Mouse (Mus musculus): ENCODE data around the gene Nucks1. TPM values are rescaled to one million over a fixed set of nuclear protein-coding genes. Genes with fewer than 3 reads are reported as not detected.

The Nucks1 gene
- polyA plus RNA-seq (2016; fragmentation: Nextera tagmentation; extraction: Ambion mirVana): 125 and 130 TPM in 2 replicates

- H3K9ac ChIP-seq (replicated peaks): peak within 1 kb of the TSS; percentile 96
- ATAC-seq (ENCODE audit: insufficient number of reproducible peaks, insufficient read depth, low FRiP score, low TSS enrichment, low read depth): peak; percentile 99
- peak within 1 kb of the TSS; percentile 93 for H3K4me3 ChIP-seq (replicated peaks)
- H3K4me2 ChIP-seq: peak within 1 kb of the TSS; percentile 80
- H3K9me3 ChIP-seq: no peaks in the 10 kb centered on the region
- H3K4me1 ChIP-seq (replicated peaks): peaks cover 13% of the 10 kb centered on the region; the same call in 1 of the 2 replicates
- under 1% methylated on average over 35 of the region's 35 CpGs for WGBS
- H3K36me3 ChIP-seq: 0 out of 2 replicates have a peak, but pooled peaks cover 5% of the 10 kb centered on the region
- H3K27ac ChIP-seq: peak within 1 kb of the TSS; percentile 98
- H3K27me3 ChIP-seq: peaks cover 8% of the 10 kb centered on the region; the same call in 1 of the 2 replicates
These were observed at the start of gene Nucks1 for GRCm38 (mm10) chr1:131910001-131910648. Gene Nucks1 (plus strand): TSS chr1:131910534.

DNA sequence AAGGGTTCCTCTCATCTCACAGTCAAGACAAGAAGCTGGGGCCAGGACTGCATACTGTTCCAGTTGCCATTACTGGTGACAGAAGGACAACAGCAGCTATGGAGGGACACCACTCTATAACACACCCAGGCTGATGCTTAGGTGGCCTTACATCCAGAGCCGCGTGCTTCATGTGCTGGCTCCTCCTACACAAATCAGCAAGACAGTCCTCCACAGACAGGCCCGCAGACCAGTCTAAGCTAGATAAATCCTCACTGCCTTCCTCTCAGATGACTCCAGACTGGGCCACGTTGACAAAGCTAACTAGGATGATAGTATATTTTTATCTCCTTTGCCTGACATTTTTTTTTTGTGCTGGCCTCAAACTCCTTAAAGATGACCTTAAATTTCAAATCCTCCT is 48.5 kb upstream of the Nucks1 start:
- H3K9me3 ChIP-seq: no peaks in the 10 kb centered on the region
- no peaks in the 10 kb centered on the region for H3K4me1 ChIP-seq (replicated peaks)
- H3K27me3 ChIP-seq: peaks cover 3% of the 10 kb centered on the region; the same call in 1 of the 2 replicates
- no peak for ATAC-seq (ENCODE audit: insufficient number of reproducible peaks, insufficient read depth, low FRiP score, low TSS enrichment, low read depth)
- no peak overlapping the region for H3K9ac ChIP-seq (replicated peaks)
- H3K36me3 ChIP-seq: no peaks in the 10 kb centered on the region
- no peak overlapping the region for H3K4me2 ChIP-seq
- no peak overlapping the region for H3K27ac ChIP-seq
- 79% methylated on average over 4 of the region's 4 CpGs for WGBS
- H3K4me3 ChIP-seq (replicated peaks): no peak overlapping the region

- no peak overlapping the region for H3K4me2 ChIP-seq
- H3K27ac ChIP-seq: no peak overlapping the region
- no peaks in the 10 kb centered on the region for H3K4me1 ChIP-seq (replicated peaks)
- no peaks in the 10 kb centered on the region for H3K9me3 ChIP-seq
- no peak overlapping the region for H3K9ac ChIP-seq (replicated peaks)
- no peak overlapping the region for H3K4me3 ChIP-seq (replicated peaks)
- H3K36me3 ChIP-seq: no peaks in the 10 kb centered on the region
- WGBS: 76% methylated on average over 5 of the region's 5 CpGs
- no peak for ATAC-seq (ENCODE audit: insufficient number of reproducible peaks, insufficient read depth, low FRiP score, low TSS enrichment, low read depth)
- H3K27me3 ChIP-seq: peaks cover 14% of the 10 kb centered on the region
These were observed 44.7 kb upstream of the Nucks1 start for GRCm38 (mm10) chr1:131865596-131865995.

DNA sequence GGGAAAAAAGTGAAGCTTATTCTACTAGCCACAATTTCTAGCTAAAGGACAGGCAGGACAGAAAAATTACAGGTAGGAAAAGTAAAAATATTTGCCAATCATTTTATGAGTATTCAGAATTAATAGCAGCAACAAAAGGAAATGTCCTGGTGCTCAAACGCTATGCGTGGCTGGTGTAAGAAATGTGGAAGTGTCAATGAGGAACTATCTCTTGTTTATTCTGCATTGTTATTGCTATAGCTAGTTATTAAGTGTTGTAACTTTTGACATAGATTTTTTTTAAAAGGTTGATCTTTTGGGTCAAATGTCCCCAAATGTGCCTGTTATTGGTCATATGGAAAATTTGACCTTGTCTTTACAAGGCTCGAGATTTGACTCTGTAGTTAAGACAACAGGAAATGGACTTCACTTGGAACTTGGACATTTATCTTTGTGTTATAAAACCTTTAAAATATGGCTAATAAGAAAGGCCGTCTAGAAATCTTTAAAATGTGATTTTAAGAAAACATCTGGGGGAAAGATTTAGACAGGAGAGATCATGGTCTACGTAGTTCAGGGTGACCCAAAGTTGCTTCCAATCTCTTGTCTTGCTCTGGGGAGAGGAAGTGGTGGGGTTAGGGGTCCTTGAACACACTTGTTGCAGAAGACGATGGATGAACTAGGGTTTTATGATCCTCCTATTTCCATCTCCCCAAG is 43.9 kb upstream of the Nucks1 start:
- no peak overlapping the region for H3K9ac ChIP-seq (replicated peaks)
- H3K27me3 ChIP-seq: peaks cover 14% of the 10 kb centered on the region
- H3K4me1 ChIP-seq (replicated peaks): no peaks in the 10 kb centered on the region
- H3K4me3 ChIP-seq (replicated peaks): peak overlapping the region; percentile 58
- no peaks in the 10 kb centered on the region for H3K36me3 ChIP-seq
- ATAC-seq (ENCODE audit: insufficient number of reproducible peaks, insufficient read depth, low FRiP score, low TSS enrichment, low read depth): no peak; the same call in 1 of the 2 replicates
- 80% methylated on average over 6 of the region's 6 CpGs for WGBS
- H3K4me2 ChIP-seq: no peak overlapping the region
- no peaks in the 10 kb centered on the region for H3K9me3 ChIP-seq
- H3K27ac ChIP-seq: no peak overlapping the region

- no peaks in the 10 kb centered on the region for H3K36me3 ChIP-seq
- H3K4me2 ChIP-seq: peak within 1 kb of the TSS; percentile 76
- peak within 1 kb of the TSS; percentile 52 for H3K9ac ChIP-seq (replicated peaks)
- peak; percentile 91 for ATAC-seq (ENCODE audit: insufficient number of reproducible peaks, insufficient read depth, low FRiP score, low TSS enrichment, low read depth)
- no peaks in the 10 kb centered on the region for H3K9me3 ChIP-seq
- H3K27me3 ChIP-seq: peaks cover 14% of the 10 kb centered on the region
- H3K4me1 ChIP-seq (replicated peaks): no peaks in the 10 kb centered on the region
- H3K4me3 ChIP-seq (replicated peaks): peak within 1 kb of the TSS; percentile 58
- WGBS: under 1% methylated on average over 46 of the region's 46 CpGs
- no peak within 1 kb of the TSS for H3K27ac ChIP-seq
These were observed 43.0 kb upstream of the Nucks1 start, which contains the start of gene Rab29 for GRCm38 (mm10) chr1:131867093-131867945. Gene Rab29 (plus strand): TSS chr1:131867224.

GRCm38 (mm10) chr1:131867946-131868290 is 42.4 kb upstream of the Nucks1 start:
- peaks cover 14% of the 10 kb centered on the region for H3K27me3 ChIP-seq
- H3K9me3 ChIP-seq: no peaks in the 10 kb centered on the region
- ATAC-seq (ENCODE audit: insufficient number of reproducible peaks, insufficient read depth, low FRiP score, low TSS enrichment, low read depth): no peak
- peak overlapping the region; percentile 52; the same call in 1 of the 2 replicates for H3K9ac ChIP-seq (replicated peaks)
- H3K36me3 ChIP-seq: no peaks in the 10 kb centered on the region
- H3K4me1 ChIP-seq (replicated peaks): no peaks in the 10 kb centered on the region
- peak overlapping the region; percentile 58 for H3K4me3 ChIP-seq (replicated peaks)
- WGBS: 24% methylated on average over 10 of the region's 10 CpGs
- no peak overlapping the region for H3K27ac ChIP-seq
- peak overlapping the region; percentile 76 for H3K4me2 ChIP-seq

DNA sequence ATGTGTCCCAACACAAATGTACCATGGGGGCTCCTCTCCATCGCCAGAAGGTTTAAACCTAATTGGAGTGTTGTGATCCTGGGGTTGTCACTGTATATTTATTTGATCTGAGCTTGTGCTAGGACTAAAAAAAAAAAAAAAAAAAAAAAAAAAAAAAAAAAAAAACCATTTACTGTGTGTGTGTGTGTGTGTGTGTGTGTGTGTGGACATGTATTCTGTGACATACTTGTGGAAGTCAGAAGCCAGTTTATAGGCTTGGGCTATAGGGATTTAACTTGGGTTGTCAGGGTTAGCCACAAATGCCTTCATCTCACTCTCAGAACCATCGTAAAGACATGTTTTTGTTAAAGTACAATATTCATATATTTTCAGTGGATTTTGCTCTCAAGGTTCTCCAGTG is 40.8 kb upstream of the Nucks1 start:
- WGBS: 78% methylated on average over 2 of the region's 2 CpGs
- no peaks in the 10 kb centered on the region for H3K9me3 ChIP-seq
- peaks cover 14% of the 10 kb centered on the region for H3K27me3 ChIP-seq
- no peak overlapping the region for H3K4me2 ChIP-seq
- H3K4me3 ChIP-seq (replicated peaks): no peak overlapping the region
- no peak overlapping the region for H3K9ac ChIP-seq (replicated peaks)
- H3K4me1 ChIP-seq (replicated peaks): no peaks in the 10 kb centered on the region
- no peak for ATAC-seq (ENCODE audit: insufficient number of reproducible peaks, insufficient read depth, low FRiP score, low TSS enrichment, low read depth)
- H3K27ac ChIP-seq: no peak overlapping the region
- no peaks in the 10 kb centered on the region for H3K36me3 ChIP-seq

- no peak for ATAC-seq (ENCODE audit: insufficient number of reproducible peaks, insufficient read depth, low FRiP score, low TSS enrichment, low read depth)
- Histone ChIP-seq H3K36me3 (no peaks in the 10 kb centered on the region), H3K4me2 (no peak overlapping the region), H3K9ac (replicated peaks) (no peak overlapping the region), H3K9me3 (no peaks in the 10 kb centered on the region), H3K4me3 (replicated peaks) (no peak overlapping the region), H3K27me3 (peaks cover 7% of the 10 kb centered on the region), H3K4me1 (replicated peaks) (no peaks in the 10 kb centered on the region), H3K27ac (no peak overlapping the region)
- 56% methylated on average over 1 of the region's 1 CpGs for WGBS
These were observed 37.5 kb upstream of the Nucks1 start for GRCm38 (mm10) chr1:131872856-131873255.

- H3K4me1 ChIP-seq (replicated peaks): no peaks in the 10 kb centered on the region
- H3K36me3 ChIP-seq: no peaks in the 10 kb centered on the region
- H3K4me2 ChIP-seq: no peak overlapping the region
- ATAC-seq (ENCODE audit: insufficient number of reproducible peaks, insufficient read depth, low FRiP score, low TSS enrichment, low read depth): no peak
- H3K27me3 ChIP-seq: no peaks in the 10 kb centered on the region
- 58% methylated on average over 2 of the region's 2 CpGs for WGBS
- H3K27ac ChIP-seq: no peak overlapping the region
- H3K4me3 ChIP-seq (replicated peaks): no peak overlapping the region
- H3K9ac ChIP-seq (replicated peaks): no peak overlapping the region
- no peaks in the 10 kb centered on the region for H3K9me3 ChIP-seq
These were observed 30.5 kb upstream of the Nucks1 start for GRCm38 (mm10) chr1:131879816-131880215.

GRCm38 (mm10) chr1:131882787-131883186 is 27.5 kb upstream of the Nucks1 start:
- Histone ChIP-seq H3K9ac (replicated peaks) (no peak overlapping the region), H3K4me2 (no peak overlapping the region), H3K36me3 (no peaks in the 10 kb centered on the region), H3K27ac (no peak overlapping the region), H3K4me3 (replicated peaks) (no peak overlapping the region), H3K4me1 (replicated peaks) (no peaks in the 10 kb centered on the region), H3K9me3 (no peaks in the 10 kb centered on the region), H3K27me3 (no peaks in the 10 kb centered on the region)
- no peak for ATAC-seq (ENCODE audit: insufficient number of reproducible peaks, insufficient read depth, low FRiP score, low TSS enrichment, low read depth)
- WGBS: 52% methylated on average over 2 of the region's 2 CpGs

- Histone ChIP-seq H3K9ac (replicated peaks) (no peak overlapping the region), H3K36me3 (no peaks in the 10 kb centered on the region), H3K4me3 (replicated peaks) (no peak overlapping the region), H3K4me2 (no peak overlapping the region), H3K27me3 (no peaks in the 10 kb centered on the region), H3K27ac (no peak overlapping the region), H3K9me3 (no peaks in the 10 kb centered on the region), H3K4me1 (replicated peaks) (no peaks in the 10 kb centered on the region)
- ATAC-seq (ENCODE audit: insufficient number of reproducible peaks, insufficient read depth, low FRiP score, low TSS enrichment, low read depth): no peak
- WGBS: 76% methylated on average over 2 of the region's 2 CpGs
These were observed 24.2 kb upstream of the Nucks1 start for GRCm38 (mm10) chr1:131886173-131886572.
